Mouse (Mus musculus) E14TG2a.4 (cell line): ENCODE data around the gene Gm20388.

Experiments used
- CTCF ChIP-seq: conservative IDR thresholded peaks from 2 replicates; pipeline ENCODE4 v1.5.1; 2014; ENCODE audit warnings: low read length
- POU5F1 ChIP-seq: IDR thresholded peaks from 2 replicates; pipeline ENCODE4 v1.6.1; 2014; ENCODE audit warnings: low read length, borderline replicate concordance

DNA sequence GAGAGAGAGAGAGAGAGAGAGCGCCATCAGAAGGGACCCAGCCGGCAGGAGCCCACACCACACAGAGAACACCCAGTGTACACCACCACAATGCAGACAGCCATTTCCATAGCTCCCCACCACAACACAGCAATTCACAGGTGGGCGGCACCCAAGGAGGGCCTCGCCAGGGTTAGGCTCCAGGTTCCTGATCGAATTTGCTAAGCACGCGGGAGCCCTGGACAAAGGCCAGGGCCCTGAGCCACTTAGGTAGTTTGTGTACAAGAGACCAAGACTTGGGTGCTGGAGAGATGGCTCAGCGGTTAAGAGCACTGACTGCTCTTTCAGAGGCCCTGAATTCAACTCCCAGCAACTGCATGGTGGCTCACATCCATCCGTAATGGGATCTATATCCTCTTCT is 1641.9 kb downstream of the Gm20388 start:
- TF ChIP-seq CTCF (no peak), POU5F1 (no peak)
